Mouse (Mus musculus) hindbrain, embryonic 14.5 days (tissue): ENCODE data around the gene Tmem223. TPM values are rescaled to one million over a fixed set of nuclear protein-coding genes. Genes with fewer than 3 reads are reported as not detected.

ENCODE experiments used
- microRNA-seq: library from miRNA; unstranded; fragments of <30 nt; microRNA quantifications from one replicate; pipeline ENCODE4, GENCODE M21; 2016
- polyA plus RNA-seq: library from polyadenylated mRNA; unstranded; fragments of >200 nt; fragmentation: Nextera tagmentation; extraction: Ambion mirVana; gene quantifications from 2 replicates; pipeline ENCODE4 v1.2.1, GENCODE M21; 2014

Gene Tmem223
- polyA plus RNA-seq, 1 experiment from 2014 or later: 273 TPM

Small RNA genes lying within 50 kb of the gene (microRNA-seq; reads per million reads assigned to microRNA genes)
- gene Mir6992: not detected

Other genes starting within 250 kb of the Tmem223 start
- 9.2 and 11.9 TPM in 2 replicates for gene Slc22a8, start 179.7 kb upstream of the Tmem223 start, polyA plus RNA-seq
- gene Slc22a6, start 153.0 kb upstream of the Tmem223 start, polyA plus RNA-seq: 3.5 and 3.7 TPM in 2 replicates
- 0.30 and 0.35 TPM in 2 replicates for gene Chrm1, start 107.2 kb upstream of the Tmem223 start, polyA plus RNA-seq
- 161 and 174 TPM in 2 replicates for gene Slc3a2, start 47.6 kb upstream of the Tmem223 start, polyA plus RNA-seq
- gene Wdr74, start 35.2 kb upstream of the Tmem223 start, polyA plus RNA-seq: 80.7 and 80.8 TPM in 2 replicates
- 0.84 and 0.90 TPM in 2 replicates for gene 1700092M07Rik, start 30.3 kb upstream of the Tmem223 start, polyA plus RNA-seq
- 102 and 103 TPM in 2 replicates for gene Stx5a, start 29.6 kb upstream of the Tmem223 start, polyA plus RNA-seq
- 120 and 125 TPM in 2 replicates for gene Nxf1, start 13.9 kb upstream of the Tmem223 start, polyA plus RNA-seq
- 29.3 and 37.5 TPM in 2 replicates for gene Tmem179b, start 3.5 kb downstream of the Tmem223 start, polyA plus RNA-seq
- 18.7 TPM in 2 replicates for gene Taf6l, start 15.4 kb downstream of the Tmem223 start, polyA plus RNA-seq
- gene Polr2g, start 27.6 kb downstream of the Tmem223 start, polyA plus RNA-seq: 134 and 145 TPM in 2 replicates
- 6.8 and 7.1 TPM in 2 replicates for gene Zbtb3, start 31.6 kb downstream of the Tmem223 start, polyA plus RNA-seq
- gene Ttc9c, start 48.3 kb downstream of the Tmem223 start, polyA plus RNA-seq: 46.9 and 56.1 TPM in 2 replicates
- gene Hnrnpul2, start 49.0 kb downstream of the Tmem223 start, polyA plus RNA-seq: 8.0 and 8.4 TPM in 2 replicates
- not detected in 2 replicates for gene AC129217.1, start 58.8 kb downstream of the Tmem223 start, polyA plus RNA-seq
- gene Bscl2, start 66.5 kb downstream of the Tmem223 start, polyA plus RNA-seq: 79.9 and 89.2 TPM in 2 replicates
- gene Gng3, start 68.2 kb downstream of the Tmem223 start, polyA plus RNA-seq: 508 and 520 TPM in 2 replicates
- gene Lrrn4cl, start 79.8 kb downstream of the Tmem223 start, polyA plus RNA-seq: 0.82 and 1.1 TPM in 2 replicates
- gene Ubxn1, start 100.5 kb downstream of the Tmem223 start, polyA plus RNA-seq: 129 and 131 TPM in 2 replicates
- gene Uqcc3, start 109.9 kb downstream of the Tmem223 start, polyA plus RNA-seq: 49.1 and 60.6 TPM in 2 replicates
- gene Lbhd1, start 112.7 kb downstream of the Tmem223 start, polyA plus RNA-seq: 33.0 and 39.9 TPM in 2 replicates
- gene Gm49403, start 112.9 kb downstream of the Tmem223 start, polyA plus RNA-seq: not detected in 2 replicates
- gene 1810009A15Rik, start 117.9 kb downstream of the Tmem223 start, polyA plus RNA-seq: 42.7 and 49.2 TPM in 2 replicates
- gene Gm49416, start 117.9 kb downstream of the Tmem223 start, polyA plus RNA-seq: 2.5 TPM in 1 of 2 replicates, not detected in the other
- 26.4 and 28.5 TPM in 2 replicates for gene Ints5, start 122.0 kb downstream of the Tmem223 start, polyA plus RNA-seq
- gene Ganab, start 127.1 kb downstream of the Tmem223 start, polyA plus RNA-seq: 76.8 and 84.1 TPM in 2 replicates
- 81.6 and 83.9 TPM in 2 replicates for gene B3gat3, start 149.4 kb downstream of the Tmem223 start, polyA plus RNA-seq
- gene Rom1, start 158.4 kb downstream of the Tmem223 start, polyA plus RNA-seq: 1.4 and 1.6 TPM in 2 replicates
- 5.8 and 6.1 TPM in 2 replicates for gene Eml3, start 158.6 kb downstream of the Tmem223 start, polyA plus RNA-seq
- gene Mta2, start 170.9 kb downstream of the Tmem223 start, polyA plus RNA-seq: 29.3 and 30.3 TPM in 2 replicates
- gene Tut1, start 182.9 kb downstream of the Tmem223 start, polyA plus RNA-seq: 20.0 and 23.0 TPM in 2 replicates
- gene Eef1g, start 196.0 kb downstream of the Tmem223 start, polyA plus RNA-seq: 308 and 316 TPM in 2 replicates
- 4.5 and 4.9 TPM in 2 replicates for gene Ahnak, start 218.3 kb downstream of the Tmem223 start, polyA plus RNA-seq